ENCODE assay signal across 20 mouse cellular contexts in the genomic region with DNA sequence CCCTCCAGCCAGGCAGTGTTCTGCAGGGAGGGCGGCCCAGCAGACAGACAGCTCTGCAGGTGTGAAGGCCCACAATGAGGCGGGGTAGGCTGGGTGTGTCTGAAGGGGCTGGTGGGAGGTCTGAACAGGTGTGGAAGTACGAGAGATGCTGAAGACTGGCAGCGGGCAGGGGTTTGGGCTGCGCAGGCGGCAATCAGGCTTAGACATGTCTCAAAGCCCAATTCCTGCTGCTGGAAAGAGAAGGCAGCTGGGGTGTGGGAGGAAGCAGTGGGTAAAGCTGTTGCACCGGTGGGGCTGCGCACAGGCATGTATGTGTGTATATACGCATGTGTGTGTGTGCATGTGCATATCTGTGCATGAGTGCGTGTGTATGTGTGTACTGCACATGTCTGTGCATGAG. TPM values are rescaled to one million over a fixed set of nuclear protein-coding genes. Genes with fewer than 3 reads are reported as not detected.
DNase-seq lines count a peak whose midpoint lies in the region; ATAC-seq and TF ChIP-seq lines count a peak whose summit lies in the region.
"Had no signal": no experiment of that assay in that cellular context is flagged by ENCODE, and none has a peak within 500 bp of the region (broad histone marks: within the 10 kb centered on the region; RNA-seq: fewer than 3 reads in every experiment).

No protein-coding gene starts in this region.

- H3K4me2 ChIP-seq in embryonic facial prominence, embryonic 13.5 days: no peak overlapping the region
- H3K4me2 ChIP-seq in stomach, embryonic 16.5 days (ENCODE audit: low read depth, low read length): no peak overlapping the region
- H3K4me2 ChIP-seq in stomach, postnatal 0 days (replicated peaks; ENCODE audit: low read depth): no peak overlapping the region
- H3K4me2 ChIP-seq in intestine, embryonic 16.5 days (ENCODE audit: low read depth, low read length): no peak overlapping the region
- H3K4me2 ChIP-seq in liver, embryonic 12.5 days: no peak overlapping the region
- H3K4me2 ChIP-seq: heart, embryonic 15.5 days; limb, embryonic 13.5 days; liver, embryonic 15.5 days had no signal

- no peaks in the 10 kb centered on the region for H3K36me3 ChIP-seq in embryonic facial prominence, embryonic 13.5 days
- H3K36me3 ChIP-seq in embryonic facial prominence, embryonic 10.5 days (replicated peaks): no peaks in the 10 kb centered on the region
- H3K36me3 ChIP-seq in stomach, embryonic 16.5 days (ENCODE audit: control insufficient read depth, insufficient read depth, low read length): no peaks in the 10 kb centered on the region
- no peaks in the 10 kb centered on the region for H3K36me3 ChIP-seq in stomach, postnatal 0 days (ENCODE audit: control insufficient read depth, insufficient read depth, low read length)
- no peaks in the 10 kb centered on the region for H3K36me3 ChIP-seq in intestine, embryonic 16.5 days (ENCODE audit: control insufficient read depth, insufficient read depth, low read length)
- no peaks in the 10 kb centered on the region for H3K36me3 ChIP-seq in liver, embryonic 12.5 days
- H3K36me3 ChIP-seq: G1E; heart, embryonic 15.5 days; limb, embryonic 13.5 days; liver, embryonic 15.5 days had no signal

- no peaks in the 10 kb centered on the region for H3K9me3 ChIP-seq in embryonic facial prominence, embryonic 13.5 days
- no peaks in the 10 kb centered on the region for H3K9me3 ChIP-seq in embryonic facial prominence, embryonic 10.5 days
- H3K9me3 ChIP-seq in stomach, embryonic 16.5 days (replicated peaks; ENCODE audit: control insufficient read depth, low read length): no peaks in the 10 kb centered on the region
- H3K9me3 ChIP-seq in stomach, postnatal 0 days (ENCODE audit: control insufficient read depth, low read length): no peaks in the 10 kb centered on the region
- H3K9me3 ChIP-seq in intestine, embryonic 16.5 days (ENCODE audit: control insufficient read depth, low read length): no peaks in the 10 kb centered on the region
- H3K9me3 ChIP-seq in liver, embryonic 12.5 days (replicated peaks): no peaks in the 10 kb centered on the region
- H3K9me3 ChIP-seq: heart, embryonic 15.5 days; limb, embryonic 13.5 days; liver, embryonic 15.5 days had no signal

- H3K27me3 ChIP-seq in embryonic facial prominence, embryonic 13.5 days: peaks cover 13% of the 10 kb centered on the region
- peaks cover 32% of the 10 kb centered on the region for H3K27me3 ChIP-seq in embryonic facial prominence, embryonic 10.5 days (replicated peaks; ENCODE audit: low read depth, poor library complexity, severe bottlenecking)
- no peaks in the 10 kb centered on the region; the same call in 1 of the 2 replicates for H3K27me3 ChIP-seq in stomach, embryonic 16.5 days (ENCODE audit: control insufficient read depth, insufficient read depth, low read length)
- H3K27me3 ChIP-seq in stomach, postnatal 0 days (ENCODE audit: control insufficient read depth, insufficient read depth, low read length): no peaks in the 10 kb centered on the region
- no peaks in the 10 kb centered on the region; the same call in 1 of the 2 replicates for H3K27me3 ChIP-seq in intestine, embryonic 16.5 days (replicated peaks; ENCODE audit: control insufficient read depth, insufficient read depth, low read length)
- H3K27me3 ChIP-seq in liver, embryonic 12.5 days (replicated peaks): peaks cover 54% of the 10 kb centered on the region

- WGBS in embryonic facial prominence, embryonic 13.5 days: 78% methylated on average over 10 of the region's 10 CpGs
- 92% methylated on average over 10 of the region's 10 CpGs for WGBS in embryonic facial prominence, embryonic 10.5 days
- 78% methylated on average over 10 of the region's 10 CpGs for WGBS in stomach, embryonic 16.5 days
- WGBS in stomach, postnatal 0 days: 70% methylated on average over 10 of the region's 10 CpGs
- 88% methylated on average over 10 of the region's 10 CpGs for WGBS in intestine, embryonic 16.5 days
- 72% methylated on average over 10 of the region's 10 CpGs for WGBS in liver, embryonic 12.5 days (ENCODE audit: insufficient replicate concordance)

- peak; percentile 27; the same call in 1 of the 2 replicates for ATAC-seq in embryonic facial prominence, embryonic 13.5 days (ENCODE audit: insufficient number of reproducible peaks, insufficient read depth, low FRiP score, low TSS enrichment, low read depth)
- ATAC-seq in stomach, embryonic 16.5 days (ENCODE audit: insufficient read depth, low FRiP score): 0 out of 2 replicates have a peak, but pooled peaks have one; percentile 25
- no peak for ATAC-seq in stomach, postnatal 0 days (ENCODE audit: low FRiP score, low TSS enrichment)
- ATAC-seq in intestine, embryonic 16.5 days: no peak
- ATAC-seq in liver, embryonic 12.5 days: no peak
- ATAC-seq: CD4-positive, CD25-positive, alpha-beta regulatory T cell, adult 4 months; forebrain, embryonic 14.5 days; lung, postnatal 0 days had no signal

- H3K27ac ChIP-seq in embryonic facial prominence, embryonic 13.5 days: no peak overlapping the region
- H3K27ac ChIP-seq in embryonic facial prominence, embryonic 10.5 days (replicated peaks): no peak overlapping the region
- H3K27ac ChIP-seq in stomach, embryonic 16.5 days (ENCODE audit: low read length): no peak overlapping the region
- H3K27ac ChIP-seq in stomach, postnatal 0 days (replicated peaks): no peak overlapping the region
- no peak overlapping the region for H3K27ac ChIP-seq in intestine, embryonic 16.5 days (ENCODE audit: low read length)
- H3K27ac ChIP-seq in liver, embryonic 12.5 days: no peak overlapping the region
- H3K27ac ChIP-seq: heart, embryonic 15.5 days; limb, embryonic 13.5 days; liver, embryonic 15.5 days had no signal

- no peak for TF ChIP-seq CTCF in stomach, postnatal 0 days (IDR thresholded peaks at IDR 0.05; ENCODE audit: low read depth)

- intact Hi-C loops in left cerebral cortex, postnatal 14 days (cut with DNase I): no loop called here

- no peak for DNase-seq in embryonic facial prominence, embryonic 10.5 days (ENCODE audit: low spot score)
- DNase-seq in stomach, postnatal 0 days (ENCODE audit: low spot score): no peak
- DNase-seq in left cerebral cortex, postnatal 14 days (ENCODE audit: low spot score in 2 of 2): peak; percentile 65 to 83
- peak; percentile 71 for DNase-seq in telencephalon, adult 2 months (ENCODE audit: low read depth, low spot score)
- DNase-seq: cerebellum, adult 9-11 months; gastrocnemius, postnatal 10 days; heart, adult 18-20 months; kidney, postnatal 4 days had no signal

- no peak for TF ChIP-seq EP300 in stomach, postnatal 0 days (optimal IDR thresholded peaks at IDR 0.05)

- no peaks in the 10 kb centered on the region for H3K4me1 ChIP-seq in embryonic facial prominence, embryonic 13.5 days
- H3K4me1 ChIP-seq in embryonic facial prominence, embryonic 10.5 days: peaks cover 5% of the 10 kb centered on the region; the same call in 1 of the 2 replicates
- H3K4me1 ChIP-seq in stomach, embryonic 16.5 days (ENCODE audit: control insufficient read depth, insufficient read depth, low read length): no peaks in the 10 kb centered on the region
- no peaks in the 10 kb centered on the region for H3K4me1 ChIP-seq in stomach, postnatal 0 days (replicated peaks; ENCODE audit: control insufficient read depth, insufficient read depth)
- H3K4me1 ChIP-seq in intestine, embryonic 16.5 days (ENCODE audit: control insufficient read depth, insufficient read depth, low read length): no peaks in the 10 kb centered on the region
- no peaks in the 10 kb centered on the region for H3K4me1 ChIP-seq in liver, embryonic 12.5 days
- H3K4me1 ChIP-seq: heart, embryonic 15.5 days; limb, embryonic 13.5 days; liver, embryonic 15.5 days had no signal

- no peak overlapping the region for H3K9ac ChIP-seq in embryonic facial prominence, embryonic 13.5 days
- no peak overlapping the region for H3K9ac ChIP-seq in stomach, embryonic 16.5 days (ENCODE audit: low read length)
- H3K9ac ChIP-seq in stomach, postnatal 0 days (ENCODE audit: low read length): no peak overlapping the region
- no peak overlapping the region for H3K9ac ChIP-seq in intestine, embryonic 16.5 days (ENCODE audit: low read depth, low read length)
- H3K9ac ChIP-seq in liver, embryonic 12.5 days: no peak overlapping the region
- H3K9ac ChIP-seq: heart, embryonic 15.5 days; limb, embryonic 13.5 days; liver, embryonic 15.5 days had no signal

- no peak overlapping the region for H3K4me3 ChIP-seq in embryonic facial prominence, embryonic 13.5 days
- H3K4me3 ChIP-seq in embryonic facial prominence, embryonic 10.5 days: no peak overlapping the region
- H3K4me3 ChIP-seq in stomach, embryonic 16.5 days (replicated peaks; ENCODE audit: low read length): no peak overlapping the region
- H3K4me3 ChIP-seq in stomach, postnatal 0 days (ENCODE audit: low read depth, low read length): no peak overlapping the region
- no peak overlapping the region for H3K4me3 ChIP-seq in intestine, embryonic 16.5 days (ENCODE audit: low read length)
- no peak overlapping the region for H3K4me3 ChIP-seq in liver, embryonic 12.5 days
- H3K4me3 ChIP-seq: erythroblast, embryonic 14.5 days; heart, embryonic 15.5 days; limb, embryonic 13.5 days; liver, embryonic 15.5 days had no signal

RNA-seq across cellular contexts. Expression of a gene that starts 20.6 kb away (rescaled TPM):
- 2.1 and 2.2 TPM in 2 replicates for polyA plus RNA-seq in embryonic facial prominence, embryonic 13.5 days (2015; fragmentation: Nextera tagmentation; extraction: Ambion mirVana)
- 1.2 and 1.4 TPM in 2 replicates for polyA plus RNA-seq in embryonic facial prominence, embryonic 10.5 days (2016; fragmentation: Nextera tagmentation; extraction: Ambion mirVana)
- polyA plus RNA-seq in stomach, embryonic 16.5 days (2015; fragmentation: Nextera tagmentation; extraction: Ambion mirVana): 5.0 and 5.7 TPM in 2 replicates
- polyA plus RNA-seq in stomach, postnatal 0 days (2015; fragmentation: Nextera tagmentation; extraction: Ambion mirVana): 0.65 and 1.0 TPM in 2 replicates
- total RNA-seq in left cerebral cortex, postnatal 14 days (2021): 10 to 100 TPM; 52.5 to 54.4 TPM
- 6.1 and 6.4 TPM in 2 replicates for polyA plus RNA-seq in intestine, embryonic 16.5 days (2015; fragmentation: Nextera tagmentation; extraction: Ambion mirVana)
- 0.19 and 0.45 TPM in 2 replicates for polyA plus RNA-seq in liver, embryonic 12.5 days (2016; fragmentation: Nextera tagmentation; extraction: Ambion mirVana)
- total RNA-seq: heart, adult 18-20 months had no signal
- polyA plus RNA-seq: CD4-positive, CD25-positive, alpha-beta regulatory T cell, adult 4 months; erythroblast, embryonic 14.5 days; G1E had no signal

RNA-seq across cellular contexts. Expression of a gene that starts 30.5 kb away (rescaled TPM):
- 7.5 and 7.6 TPM in 2 replicates for polyA plus RNA-seq in embryonic facial prominence, embryonic 13.5 days (2015; fragmentation: Nextera tagmentation; extraction: Ambion mirVana)
- 6.4 and 6.6 TPM in 2 replicates for polyA plus RNA-seq in embryonic facial prominence, embryonic 10.5 days (2016; fragmentation: Nextera tagmentation; extraction: Ambion mirVana)
- polyA plus RNA-seq in stomach, embryonic 16.5 days (2015; fragmentation: Nextera tagmentation; extraction: Ambion mirVana): 2.4 and 3.4 TPM in 2 replicates
- 6.3 and 8.1 TPM in 2 replicates for polyA plus RNA-seq in stomach, postnatal 0 days (2015; fragmentation: Nextera tagmentation; extraction: Ambion mirVana)
- 10 to 100 TPM; 17.5 to 18.0 TPM for total RNA-seq in left cerebral cortex, postnatal 14 days (2021)
- polyA plus RNA-seq in intestine, embryonic 16.5 days (2015; fragmentation: Nextera tagmentation; extraction: Ambion mirVana): 3.4 and 5.9 TPM in 2 replicates
- polyA plus RNA-seq in liver, embryonic 12.5 days (2016; fragmentation: Nextera tagmentation; extraction: Ambion mirVana): 8.9 and 9.4 TPM in 2 replicates

RNA-seq across cellular contexts. Expression of a gene that starts 30.5 kb away (rescaled TPM):
- polyA plus RNA-seq in embryonic facial prominence, embryonic 13.5 days (2015; fragmentation: Nextera tagmentation; extraction: Ambion mirVana): 96.6 and 99.5 TPM in 2 replicates
- polyA plus RNA-seq in embryonic facial prominence, embryonic 10.5 days (2016; fragmentation: Nextera tagmentation; extraction: Ambion mirVana): 71.5 and 72.5 TPM in 2 replicates
- 96.2 and 118 TPM in 2 replicates for polyA plus RNA-seq in stomach, embryonic 16.5 days (2015; fragmentation: Nextera tagmentation; extraction: Ambion mirVana)
- polyA plus RNA-seq in stomach, postnatal 0 days (2015; fragmentation: Nextera tagmentation; extraction: Ambion mirVana): 126 and 138 TPM in 2 replicates
- total RNA-seq in left cerebral cortex, postnatal 14 days (2021): 10 to 100 TPM; 53.0 to 66.3 TPM
- polyA plus RNA-seq in intestine, embryonic 16.5 days (2015; fragmentation: Nextera tagmentation; extraction: Ambion mirVana): 84.8 and 99.3 TPM in 2 replicates
- 94.0 and 104 TPM in 2 replicates for polyA plus RNA-seq in liver, embryonic 12.5 days (2016; fragmentation: Nextera tagmentation; extraction: Ambion mirVana)

RNA-seq across cellular contexts. Expression of a gene that starts 30.7 kb away (rescaled TPM):
- polyA plus RNA-seq in embryonic facial prominence, embryonic 13.5 days (2015; fragmentation: Nextera tagmentation; extraction: Ambion mirVana): 26.0 and 29.3 TPM in 2 replicates
- 17.9 and 20.7 TPM in 2 replicates for polyA plus RNA-seq in embryonic facial prominence, embryonic 10.5 days (2016; fragmentation: Nextera tagmentation; extraction: Ambion mirVana)
- 12.3 and 12.6 TPM in 2 replicates for polyA plus RNA-seq in stomach, embryonic 16.5 days (2015; fragmentation: Nextera tagmentation; extraction: Ambion mirVana)
- polyA plus RNA-seq in stomach, postnatal 0 days (2015; fragmentation: Nextera tagmentation; extraction: Ambion mirVana): 4.9 and 5.5 TPM in 2 replicates
- total RNA-seq in left cerebral cortex, postnatal 14 days (2021): 10 to 100 TPM; 25.5 to 31.8 TPM
- 8.5 and 10.2 TPM in 2 replicates for polyA plus RNA-seq in intestine, embryonic 16.5 days (2015; fragmentation: Nextera tagmentation; extraction: Ambion mirVana)
- 6.4 and 7.3 TPM in 2 replicates for polyA plus RNA-seq in liver, embryonic 12.5 days (2016; fragmentation: Nextera tagmentation; extraction: Ambion mirVana)
- polyA plus RNA-seq: erythroblast, embryonic 14.5 days had no signal

RNA-seq across cellular contexts. Expression of a gene that starts 54.0 kb away (rescaled TPM):
- polyA plus RNA-seq in embryonic facial prominence, embryonic 13.5 days (2015; fragmentation: Nextera tagmentation; extraction: Ambion mirVana): 3.1 and 3.9 TPM in 2 replicates
- 3.4 and 3.5 TPM in 2 replicates for polyA plus RNA-seq in embryonic facial prominence, embryonic 10.5 days (2016; fragmentation: Nextera tagmentation; extraction: Ambion mirVana)
- polyA plus RNA-seq in stomach, embryonic 16.5 days (2015; fragmentation: Nextera tagmentation; extraction: Ambion mirVana): 1.0 and 1.4 TPM in 2 replicates
- 5.2 and 6.0 TPM in 2 replicates for polyA plus RNA-seq in stomach, postnatal 0 days (2015; fragmentation: Nextera tagmentation; extraction: Ambion mirVana)
- 100 to 1,000 TPM in 1 of 2 experiments, 10 to 100 TPM in 1; 99.0 to 106 TPM for total RNA-seq in left cerebral cortex, postnatal 14 days (2021)
- 0.88 and 1.0 TPM in 2 replicates for polyA plus RNA-seq in intestine, embryonic 16.5 days (2015; fragmentation: Nextera tagmentation; extraction: Ambion mirVana)
- 7.7 and 8.6 TPM in 2 replicates for polyA plus RNA-seq in liver, embryonic 12.5 days (2016; fragmentation: Nextera tagmentation; extraction: Ambion mirVana)

Comparison
In these comparisons a context has a peak if more than half of its experiments do, and no peak if none do; other contexts are left out.
1. ATAC-seq: peak in embryonic facial prominence, embryonic 13.5 days (single experiment) and stomach, embryonic 16.5 days (single experiment); none in stomach, postnatal 0 days (single experiment), intestine, embryonic 16.5 days (single experiment) and liver, embryonic 12.5 days (single experiment).
2. DNase-seq: peak in left cerebral cortex, postnatal 14 days (2 of 2) and telencephalon, adult 2 months (single experiment); none in embryonic facial prominence, embryonic 10.5 days (single experiment) and stomach, postnatal 0 days (single experiment).